Mouse (Mus musculus) G1E (cell line): ENCODE data around the gene Reep3.

Source experiments
- CTCF ChIP-seq: IDR thresholded peaks from 2 replicates; pipeline ENCODE4 v1.5.1; 2012; ENCODE audit warnings: low read depth, low read length, inconsistent platforms, mixed read lengths
- GATA1 ChIP-seq: IDR thresholded peaks from 2 replicates; pipeline ENCODE4 v1.6.1; 2012; ENCODE audit warnings: borderline replicate concordance, low read length, inconsistent platforms, mixed read lengths
- POLR2AphosphoS5 ChIP-seq: IDR thresholded peaks from 2 replicates; pipeline ENCODE4 v1.6.1; 2012; ENCODE audit warnings: low read depth, low read length, inconsistent platforms; ENCODE audit not compliant: insufficient replicate concordance
- TAL1 ChIP-seq: conservative IDR thresholded peaks from 2 replicates; pipeline ENCODE4 v1.6.1; 2012; ENCODE audit warnings: low read depth, low read length, inconsistent platforms, mixed read lengths

DNA sequence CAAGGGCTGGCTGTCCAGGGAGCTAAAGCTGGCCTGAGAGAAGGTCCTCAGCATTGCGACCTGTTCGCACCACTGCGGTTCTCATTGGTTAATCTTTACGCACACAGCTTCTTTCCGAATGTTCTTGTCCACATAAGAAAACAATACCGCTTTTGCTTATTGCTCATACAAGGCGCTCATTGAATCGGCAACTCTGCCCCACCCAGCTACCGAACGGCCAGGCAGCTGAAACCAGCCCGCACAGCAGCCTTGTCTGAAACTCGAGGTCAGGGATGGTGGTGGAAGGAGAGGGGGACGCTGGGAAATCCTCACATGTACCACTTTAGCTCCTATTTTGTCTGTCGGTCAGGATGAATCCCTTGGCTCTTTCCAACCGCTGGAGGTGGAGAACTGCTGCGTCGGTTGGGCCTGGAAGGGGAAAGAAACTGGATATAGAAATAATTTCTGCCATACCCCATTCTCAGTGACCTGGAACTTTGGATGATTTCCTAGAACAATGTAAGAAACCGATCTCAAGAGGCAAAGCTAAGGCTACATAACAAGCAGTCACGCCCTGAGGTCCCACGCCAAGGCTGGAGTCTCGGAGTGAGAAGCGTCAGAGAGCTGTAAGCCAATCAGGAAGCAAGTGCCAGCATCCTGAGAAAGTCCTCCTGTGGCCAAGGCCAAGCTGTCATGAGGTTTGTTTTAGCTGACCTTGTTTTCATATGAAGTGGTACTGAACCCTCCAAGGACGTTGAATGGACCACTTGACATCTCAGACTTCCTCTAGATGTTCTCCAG lies 126.2 kb downstream of the Reep3 start:
- TF ChIP-seq GATA1 (no peak), CTCF (no peak), POLR2AphosphoS5 (no peak), TAL1 (no peak)
